Mouse (Mus musculus): ENCODE results near the gene Smo. TPM values are rescaled to one million over a fixed set of nuclear protein-coding genes. Genes with fewer than 3 reads are reported as not detected.
"Not testable (repeated sequence)": the region's sequence is repeated elsewhere in the genome, so short reads cannot be mapped to it uniquely, and the experiment has no call there.

The Smo gene
- polyA plus RNA-seq, 1 experiment from 2014 or later = 41.9 TPM

- peak overlapping the region; percentile 95 for H3K9ac ChIP-seq
- ATAC-seq (ENCODE audit: low FRiP score, low read depth) = peak; percentile 76
- H3K4me2 ChIP-seq (replicated peaks) = peak overlapping the region; percentile 79
- peaks cover 10% of the 10 kb centered on the region for H3K4me1 ChIP-seq
- H3K9me3 ChIP-seq = no peaks in the 10 kb centered on the region
- peak overlapping the region; percentile 91 for H3K4me3 ChIP-seq
- WGBS = under 1% methylated on average over 75 of the region's 75 CpGs
- 0 out of 2 replicates have a peak, but pooled peaks cover 5% of the 10 kb centered on the region for H3K36me3 ChIP-seq
- peak overlapping the region; percentile 74 for H3K27ac ChIP-seq
- H3K27me3 ChIP-seq (replicated peaks) = no peaks in the 10 kb centered on the region
Measured at GRCm38 (mm10) chr6:29735689-29736451, 567 bp downstream of the Smo start.

GRCm38 (mm10) chr6:29736610-29737458 is 1.5 kb downstream of the Smo start:
- H3K4me3 ChIP-seq = peak overlapping the region; percentile 91
- H3K27ac ChIP-seq = no peak overlapping the region
- ATAC-seq (ENCODE audit: low FRiP score, low read depth) = no peak
- WGBS = 21% methylated on average over 13 of the region's 13 CpGs
- H3K4me1 ChIP-seq = peaks cover 10% of the 10 kb centered on the region
- no peaks in the 10 kb centered on the region for H3K27me3 ChIP-seq (replicated peaks)
- H3K36me3 ChIP-seq = 0 out of 2 replicates have a peak, but pooled peaks cover 5% of the 10 kb centered on the region
- no peaks in the 10 kb centered on the region for H3K9me3 ChIP-seq
- peak overlapping the region; percentile 95 for H3K9ac ChIP-seq
- peak overlapping the region; percentile 79 for H3K4me2 ChIP-seq (replicated peaks)

- H3K36me3 ChIP-seq = peaks cover 18% of the 10 kb centered on the region
- H3K9ac ChIP-seq = no peak overlapping the region
- H3K4me1 ChIP-seq = no peaks in the 10 kb centered on the region
- 87% methylated on average over 3 of the region's 3 CpGs for WGBS
- H3K4me2 ChIP-seq (replicated peaks) = no peak overlapping the region
- no peak for ATAC-seq (ENCODE audit: low FRiP score, low read depth)
- no peak overlapping the region for H3K4me3 ChIP-seq
- H3K27ac ChIP-seq = no peak overlapping the region
- H3K9me3 ChIP-seq = peaks cover 16% of the 10 kb centered on the region
- no peaks in the 10 kb centered on the region for H3K27me3 ChIP-seq (replicated peaks)
Measured at GRCm38 (mm10) chr6:29751466-29752152, 16.3 kb downstream of the Smo start.

GRCm38 (mm10) chr6:29753336-29753735 is 18.0 kb downstream of the Smo start:
- H3K27ac ChIP-seq = no peak overlapping the region
- H3K4me2 ChIP-seq (replicated peaks) = no peak overlapping the region
- H3K36me3 ChIP-seq = peaks cover 36% of the 10 kb centered on the region
- H3K27me3 ChIP-seq (replicated peaks) = no peaks in the 10 kb centered on the region
- H3K4me1 ChIP-seq = no peaks in the 10 kb centered on the region
- ATAC-seq (ENCODE audit: low FRiP score, low read depth) = no peak
- H3K9ac ChIP-seq = no peak overlapping the region
- 0 out of 2 replicates have a peak, but pooled peaks cover 5% of the 10 kb centered on the region for H3K9me3 ChIP-seq
- 92% methylated on average over 11 of the region's 11 CpGs for WGBS
- no peak overlapping the region for H3K4me3 ChIP-seq

- Histone ChIP-seq H3K4me3 (no peak overlapping the region), H3K36me3 (peaks cover 50% of the 10 kb centered on the region), H3K27me3 (replicated peaks) (no peaks in the 10 kb centered on the region), H3K4me1 (no peaks in the 10 kb centered on the region), H3K9ac (no peak overlapping the region), H3K27ac (no peak overlapping the region), H3K9me3 (no peaks in the 10 kb centered on the region), H3K4me2 (replicated peaks) (no peak overlapping the region)
- WGBS = 96% methylated on average over 5 of the region's 5 CpGs
- no peak for ATAC-seq (ENCODE audit: low FRiP score, low read depth)
Measured at GRCm38 (mm10) chr6:29756001-29756400, 20.7 kb downstream of the Smo start.

GRCm38 (mm10) chr6:29756476-29756875 is 21.2 kb downstream of the Smo start:
- WGBS = 87% methylated on average over 4 of the region's 4 CpGs
- no peaks in the 10 kb centered on the region for H3K4me1 ChIP-seq
- no peak overlapping the region for H3K4me2 ChIP-seq (replicated peaks)
- H3K27me3 ChIP-seq (replicated peaks) = no peaks in the 10 kb centered on the region
- H3K36me3 ChIP-seq = peaks cover 50% of the 10 kb centered on the region
- H3K4me3 ChIP-seq = no peak overlapping the region
- H3K27ac ChIP-seq = no peak overlapping the region
- no peaks in the 10 kb centered on the region for H3K9me3 ChIP-seq
- ATAC-seq (ENCODE audit: low FRiP score, low read depth) = no peak
- H3K9ac ChIP-seq = no peak overlapping the region

- ATAC-seq (ENCODE audit: low FRiP score, low read depth) = no peak
- no peaks in the 10 kb centered on the region for H3K27me3 ChIP-seq (replicated peaks)
- no peaks in the 10 kb centered on the region for H3K9me3 ChIP-seq
- H3K27ac ChIP-seq = no peak overlapping the region
- no peak overlapping the region for H3K4me2 ChIP-seq (replicated peaks)
- no peaks in the 10 kb centered on the region for H3K4me1 ChIP-seq
- WGBS = 46% methylated on average over 4 of the region's 4 CpGs
- H3K9ac ChIP-seq = no peak overlapping the region
- peaks cover 49% of the 10 kb centered on the region for H3K36me3 ChIP-seq
- no peak overlapping the region for H3K4me3 ChIP-seq
Measured at GRCm38 (mm10) chr6:29758417-29758816, 23.1 kb downstream of the Smo start.

GRCm38 (mm10) chr6:29759012-29759679 is 23.8 kb downstream of the Smo start:
- Histone ChIP-seq H3K36me3 (peaks cover 44% of the 10 kb centered on the region), H3K27me3 (replicated peaks) (no peaks in the 10 kb centered on the region), H3K4me1 (no peaks in the 10 kb centered on the region), H3K4me3 (no peak overlapping the region), H3K27ac (no peak overlapping the region), H3K9ac (no peak overlapping the region), H3K4me2 (replicated peaks) (no peak overlapping the region), H3K9me3 (no peaks in the 10 kb centered on the region)
- whole genome bisulfite sequencing = 82% methylated on average over 13 of the region's 13 CpGs
- no peak for ATAC-seq (ENCODE audit: low FRiP score, low read depth)

GRCm38 (mm10) chr6:29760397-29760796 is 25.1 kb downstream of the Smo start:
- H3K27me3 ChIP-seq (replicated peaks); H3K4me3 ChIP-seq; H3K4me1 ChIP-seq; H3K9me3 ChIP-seq; ATAC-seq (ENCODE audit: low FRiP score, low read depth); H3K4me2 ChIP-seq (replicated peaks); H3K9ac ChIP-seq; H3K27ac ChIP-seq: not testable (repeated sequence)
- WGBS = 96% methylated on average over 2 of the region's 2 CpGs
- H3K36me3 ChIP-seq = peaks cover 35% of the 10 kb centered on the region

- no peak overlapping the region for H3K4me3 ChIP-seq
- no peak overlapping the region for H3K27ac ChIP-seq
- no peaks in the 10 kb centered on the region for H3K4me1 ChIP-seq
- H3K9ac ChIP-seq = no peak overlapping the region
- no peak for ATAC-seq (ENCODE audit: low FRiP score, low read depth)
- H3K27me3 ChIP-seq (replicated peaks) = no peaks in the 10 kb centered on the region
- no peaks in the 10 kb centered on the region for H3K9me3 ChIP-seq
- WGBS = 92% methylated on average over 4 of the region's 4 CpGs
- peaks cover 33% of the 10 kb centered on the region for H3K36me3 ChIP-seq
- no peak overlapping the region for H3K4me2 ChIP-seq (replicated peaks)
Measured at GRCm38 (mm10) chr6:29761282-29761681, 26.0 kb downstream of the Smo start.

GRCm38 (mm10) chr6:29762524-29762923 is 27.2 kb downstream of the Smo start:
- no peaks in the 10 kb centered on the region for H3K4me1 ChIP-seq
- no peak for ATAC-seq (ENCODE audit: low FRiP score, low read depth)
- no peaks in the 10 kb centered on the region for H3K9me3 ChIP-seq
- no peak overlapping the region for H3K9ac ChIP-seq
- no peak overlapping the region for H3K4me2 ChIP-seq (replicated peaks)
- no peak overlapping the region for H3K27ac ChIP-seq
- H3K36me3 ChIP-seq = peaks cover 22% of the 10 kb centered on the region
- WGBS = 74% methylated on average over 4 of the region's 4 CpGs
- H3K4me3 ChIP-seq = no peak overlapping the region
- H3K27me3 ChIP-seq (replicated peaks) = no peaks in the 10 kb centered on the region
